Mouse (Mus musculus): ENCODE measurements around the gene Ace2. TPM values are rescaled to one million over a fixed set of nuclear protein-coding genes. Genes with fewer than 3 reads are reported as not detected.

The Ace2 gene
- under 1 TPM in 1 of 2 experiments, not detected in 1; 0.07 TPM for polyA plus RNA-seq (2017; shearing (Covaris generic))

DNA sequence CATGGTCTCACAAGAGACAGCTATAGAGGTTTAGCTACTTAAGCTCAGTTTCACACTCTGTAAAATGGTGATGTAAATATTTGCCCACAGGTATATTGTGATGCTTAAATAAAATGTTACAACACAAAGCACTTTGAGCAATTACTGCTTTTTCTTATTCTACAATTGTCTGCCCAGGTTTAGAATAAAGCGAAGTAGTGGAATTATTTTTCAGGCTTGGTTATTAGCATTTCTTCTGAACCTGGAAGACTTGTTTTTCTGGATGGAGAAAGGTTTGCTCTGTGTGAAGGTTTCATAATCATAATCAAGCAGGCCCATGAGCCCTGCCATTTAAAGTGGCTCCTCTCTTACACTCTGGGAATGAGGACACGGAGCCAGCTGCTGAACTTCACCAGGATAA lies at the start of gene Ace2:
Gene Ace2, plus strand, starts transcription at position 301 of the 400 bp plus-strand sequence.

Other genes with a start within 250 kb of the Ace2 start
- 10 to 100 TPM; 26.0 to 26.6 TPM for gene Ap1s2, start 230.3 kb upstream of the Ace2 start, polyA plus RNA-seq (2017; shearing (Covaris generic))
- gene Zrsr2, start 180.7 kb upstream of the Ace2 start, polyA plus RNA-seq (2017; shearing (Covaris generic)): 10 to 100 TPM; 53.4 to 57.1 TPM
- 1 to 10 TPM; 3.2 to 5.0 TPM for gene Car5b, start 111.3 kb upstream of the Ace2 start, polyA plus RNA-seq (2017; shearing (Covaris generic))
- gene Siah1b, start 62.8 kb upstream of the Ace2 start, polyA plus RNA-seq (2017; shearing (Covaris generic)): 1 to 10 TPM; 4.5 to 5.8 TPM
- not detected for gene Cltrn, start 50.5 kb upstream of the Ace2 start, polyA plus RNA-seq (2017; shearing (Covaris generic))
- gene Bmx, start 118.9 kb downstream of the Ace2 start, polyA plus RNA-seq (2017; shearing (Covaris generic)): under 1 TPM in 1 of 2 experiments, not detected in 1; 0.11 TPM
- under 1 TPM in 1 of 2 experiments, not detected in 1; 0.45 TPM for gene Pir, start 130.0 kb downstream of the Ace2 start, polyA plus RNA-seq (2017; shearing (Covaris generic))
- under 1 TPM; 0.07 to 0.36 TPM for gene Vegfd, start 234.0 kb downstream of the Ace2 start, polyA plus RNA-seq (2017; shearing (Covaris generic))